ENCODE assay signal across 8 mouse cellular contexts in the genomic region with DNA sequence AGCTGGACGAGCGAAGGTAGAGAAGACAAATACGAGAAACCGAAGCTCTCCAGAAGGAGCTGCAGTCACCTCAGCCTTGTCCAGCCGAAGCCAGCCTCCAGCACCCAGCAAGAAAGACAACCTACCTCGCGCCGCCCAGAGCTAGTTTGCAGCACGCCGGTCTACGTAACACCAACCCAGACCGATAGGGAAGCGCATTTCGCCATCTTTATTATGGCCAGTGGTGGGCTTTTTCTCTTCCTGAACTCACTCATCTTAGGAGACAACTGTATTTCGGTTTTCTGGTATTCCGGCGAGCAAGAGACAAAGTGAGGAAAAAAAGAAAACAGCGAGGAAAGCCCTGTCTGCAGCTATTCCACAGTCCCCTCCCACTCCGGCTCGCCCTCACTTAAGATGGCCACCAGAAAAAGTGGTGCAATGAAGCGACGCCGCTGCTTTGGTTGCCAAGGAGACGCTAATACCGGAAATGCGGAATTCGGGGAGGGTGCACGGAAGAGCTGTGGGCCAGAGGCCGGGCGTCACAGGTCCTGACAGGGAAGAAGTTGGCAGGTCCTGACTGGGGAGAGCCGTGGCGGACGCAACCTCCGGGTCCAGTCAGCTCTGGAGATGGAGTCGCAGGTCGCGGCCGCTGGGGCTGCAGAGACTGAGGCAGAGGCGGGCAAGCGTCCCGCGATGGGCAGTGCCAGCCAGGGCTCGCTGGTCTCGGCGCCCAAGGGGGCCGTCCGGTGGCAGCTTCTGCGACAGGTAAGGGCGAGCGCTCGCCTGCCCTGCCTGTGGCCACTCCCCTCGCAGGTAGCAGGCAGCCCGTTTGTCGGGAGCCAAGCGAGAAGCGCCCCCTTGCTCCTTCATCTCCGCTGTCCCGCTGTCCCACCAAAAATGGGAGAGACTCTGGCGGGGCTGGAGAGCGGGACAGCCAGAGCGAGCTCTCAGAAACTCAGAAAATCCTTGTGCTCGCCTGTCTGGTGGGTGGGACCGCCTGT. TPM values are rescaled to one million over a fixed set of nuclear protein-coding genes. Genes with fewer than 3 reads are reported as not detected.
A peak's percentile ranks its signal among the peaks of the same experiment; 100 is the strongest.
DNase-seq lines count a peak whose midpoint lies in the region; ATAC-seq and TF ChIP-seq lines count a peak whose summit lies in the region.

A gene (minus strand): TSS at position 122 of the 980 bp plus-strand sequence.
A gene (plus strand): TSS at position 433 of the 980 bp plus-strand sequence.

- no peak for TF ChIP-seq RAD21 in MEL (IDR thresholded peaks at IDR 0.05; ENCODE audit: low read depth, low read length)

- H3K9ac ChIP-seq in MEL (ENCODE audit: control insufficient read depth, low read depth, low read length, poor library complexity, severe bottlenecking), result peak within 1 kb of the TSS; percentile 71
- H3K9ac ChIP-seq in forebrain, postnatal 0 days, result peak within 1 kb of the TSS; percentile 90
- H3K9ac ChIP-seq in lung, embryonic 15.5 days, result peak within 1 kb of the TSS; percentile 71

- H3K36me3 ChIP-seq in MEL (ENCODE audit: control insufficient read depth in 1 of 2, insufficient read depth in 2 of 2, low read length in 2 of 2), result peaks cover 0 to 10% of the 10 kb centered on the region in 2 experiments; a peak in 2 of 4 replicates
- no peaks in the 10 kb centered on the region for H3K36me3 ChIP-seq in forebrain, postnatal 0 days (ENCODE audit: insufficient read depth)
- no peaks in the 10 kb centered on the region for H3K36me3 ChIP-seq in lung, embryonic 15.5 days

- WGBS in cerebellum, adult 2 months, result under 1% methylated on average over 63 of the region's 63 CpGs
- under 1% methylated on average over 63 of the region's 63 CpGs for WGBS in forebrain, postnatal 0 days
- WGBS in lung, embryonic 15.5 days, result under 1% methylated on average over 63 of the region's 63 CpGs

- TF ChIP-seq CTCF in MEL (IDR thresholded peaks at IDR 0.05 in 2 of 3, conservative IDR thresholded peaks at IDR 0.05 in 1 of 3; ENCODE audit: control insufficient read depth in 1 of 3, insufficient read depth in 1 of 3, low read depth in 2 of 3, low read length in 3 of 3, poor library complexity in 1 of 3, severe bottlenecking in 1 of 3), result no peak
- no peak for TF ChIP-seq CTCF in cerebellum, adult 2 months (IDR thresholded peaks at IDR 0.05; ENCODE audit: borderline replicate concordance, insufficient read depth, low read depth, low read length)
- TF ChIP-seq CTCF in forebrain, postnatal 0 days (IDR thresholded peaks at IDR 0.05; ENCODE audit: low read depth), result peak; percentile 32

- H3K9me3 ChIP-seq in MEL (replicated peaks; ENCODE audit: insufficient read depth, low read length), result no peaks in the 10 kb centered on the region
- no peaks in the 10 kb centered on the region for H3K9me3 ChIP-seq in forebrain, postnatal 0 days (ENCODE audit: low read length)
- no peaks in the 10 kb centered on the region for H3K9me3 ChIP-seq in lung, embryonic 15.5 days

- ATAC-seq in forebrain, postnatal 0 days, result peak; percentile 98
- peak; percentile 98 for ATAC-seq in lung, embryonic 15.5 days (ENCODE audit: borderline replicate concordance, extremely low read depth, low FRiP score, low TSS enrichment)

- H3K27me3 ChIP-seq in MEL (ENCODE audit: control insufficient read depth in 1 of 2, insufficient read depth in 2 of 2, low read length in 2 of 2), result no peaks in the 10 kb centered on the region
- H3K27me3 ChIP-seq in cerebellum, adult 2 months (ENCODE audit: control insufficient read depth, insufficient read depth, low read length), result no peaks in the 10 kb centered on the region
- no peaks in the 10 kb centered on the region for H3K27me3 ChIP-seq in forebrain, postnatal 0 days (ENCODE audit: insufficient read depth, low read length)
- H3K27me3 ChIP-seq in lung, embryonic 15.5 days, result no peaks in the 10 kb centered on the region

- peak within 1 kb of the TSS; percentile 72 for H3K4me2 ChIP-seq in forebrain, postnatal 0 days (ENCODE audit: low read depth)
- peak within 1 kb of the TSS; percentile 63 for H3K4me2 ChIP-seq in lung, embryonic 15.5 days

- peak within 1 kb of the TSS; percentile 68 to 95 for H3K4me3 ChIP-seq in MEL (ENCODE audit: control insufficient read depth in 1 of 2, insufficient read depth in 1 of 2, low read depth in 2 of 2, low read length in 2 of 2)
- H3K4me3 ChIP-seq in cerebellum, adult 2 months (replicated peaks; ENCODE audit: insufficient read depth, low read depth, low read length), result peak within 1 kb of the TSS; percentile 98
- peak within 1 kb of the TSS; percentile 93 for H3K4me3 ChIP-seq in forebrain, postnatal 0 days (ENCODE audit: low read depth, low read length)
- peak within 1 kb of the TSS; percentile 92 for H3K4me3 ChIP-seq in lung, embryonic 15.5 days

- TF ChIP-seq EP300 in MEL (IDR thresholded peaks at IDR 0.05; ENCODE audit: low read depth in 1 of 2, low read length in 2 of 2), result no peak

- no peaks in the 10 kb centered on the region; the same call in 1 of the 2 replicates for H3K79me2 ChIP-seq in MEL (ENCODE audit: control insufficient read depth, insufficient read depth, low read length, poor library complexity)

- H3K27ac ChIP-seq in MEL (ENCODE audit: control insufficient read depth, low read depth, low read length), result peak within 1 kb of the TSS; percentile 73
- H3K27ac ChIP-seq in cerebellum, adult 2 months (ENCODE audit: insufficient read depth, low read length), result peak within 1 kb of the TSS; percentile 72
- peak within 1 kb of the TSS; percentile 90 for H3K27ac ChIP-seq in forebrain, postnatal 0 days (ENCODE audit: low read depth, low read length)
- H3K27ac ChIP-seq in lung, embryonic 15.5 days, result peak within 1 kb of the TSS; percentile 92

- peak; percentile 99 for DNase-seq in MEL (ENCODE audit: low read depth, low spot score)
- DNase-seq in cerebellum, adult 2 months, result peak; percentile 97 to 98
- peak; percentile 98 for DNase-seq in forebrain, postnatal 0 days
- DNase-seq in heart, postnatal 4 days, result peak; percentile 96
- DNase-seq in layer of hippocampus, adult 8-10 months (ENCODE audit: low spot score in 2 of 2), result peak; percentile 95 to 96
- DNase-seq in ovary, adult 18-20 months (ENCODE audit: low spot score), result peak; percentile 95
- peak; percentile 97 for DNase-seq in thymus, postnatal 0 days (ENCODE audit: low spot score)

- H3K4me1 ChIP-seq in MEL (ENCODE audit: control insufficient read depth in 1 of 2, insufficient read depth in 2 of 2, low read length in 2 of 2), result peaks cover 2 to 3% of the 10 kb centered on the region in 2 experiments; a peak in 2 of 4 replicates
- H3K4me1 ChIP-seq in cerebellum, adult 2 months (ENCODE audit: control insufficient read depth, insufficient read depth, low read length), result peaks cover 5% of the 10 kb centered on the region; the same call in 1 of the 2 replicates
- peaks cover 9% of the 10 kb centered on the region for H3K4me1 ChIP-seq in forebrain, postnatal 0 days (ENCODE audit: insufficient read depth)
- peaks cover 14% of the 10 kb centered on the region for H3K4me1 ChIP-seq in lung, embryonic 15.5 days

- TF ChIP-seq POLR2A in MEL (IDR thresholded peaks at IDR 0.05; ENCODE audit: control insufficient read depth in 1 of 2, insufficient read depth in 1 of 2, low read depth in 1 of 2, low read length in 2 of 2, poor library complexity in 1 of 2), result peak; percentile 50 to 66; a peak in 3 of 4 replicates
- peak; percentile 88 for TF ChIP-seq POLR2A in cerebellum, adult 2 months (IDR thresholded peaks at IDR 0.05; ENCODE audit: borderline replicate concordance, insufficient read depth, low read length)

TF ChIP-seq in MEL, 35 proteins besides CTCF, POLR2A, EP300 and RAD21 (continues in another document):
- TF ChIP-seq MYB (IDR thresholded peaks at IDR 0.05; ENCODE audit: low read depth, low read length) (no peak), GABPA (IDR thresholded peaks at IDR 0.05; ENCODE audit: low read depth, low read length) (no peak), MEF2A (IDR thresholded peaks at IDR 0.05; ENCODE audit: extremely low read depth, insufficient replicate concordance, low read depth, low read length, poor library complexity, severe bottlenecking) (no peak), ELF1 (IDR thresholded peaks at IDR 0.05; ENCODE audit: low read depth, low read length) (peak; percentile 96), POLR2AphosphoS5 (IDR thresholded peaks at IDR 0.05; ENCODE audit: borderline replicate concordance, low read depth, low read length) (no peak), HCFC1 (IDR thresholded peaks at IDR 0.05; ENCODE audit: low read depth, low read length) (peak; percentile 92), POLR2AphosphoS2 (IDR thresholded peaks at IDR 0.05; ENCODE audit: low read length) (no peak), JUND (IDR thresholded peaks at IDR 0.05; ENCODE audit: low read depth, low read length) (no peak), ETS1 (IDR thresholded peaks at IDR 0.05; ENCODE audit: low read depth, low read length) (0 out of 2 replicates have a peak, but pooled peaks have one; percentile 5), ZC3H11A (IDR thresholded peaks at IDR 0.05; ENCODE audit: low read depth, low read length) (no peak), MXI1 (IDR thresholded peaks at IDR 0.05; ENCODE audit: low read depth, low read length) (peak; percentile 94), ZKSCAN1 (IDR thresholded peaks at IDR 0.05; ENCODE audit: low read depth, low read length) (no peak)

RNA-seq across cellular contexts. Expression of the first gene that starts in this region (rescaled TPM):
- 12.2 and 12.6 TPM in 2 replicates for total RNA-seq in MEL (2012; rRNA removed)
- 10 to 100 TPM in 1 of 2 experiments, not detected in 1; 23.2 TPM for polyA plus RNA-seq in MEL (2012; ENCODE audit: insufficient read depth in 1 of 2, insufficient read length in 2 of 2, low read depth in 1 of 2, low replicate concordance in 2 of 2, missing spikeins in 1 of 2)
- 286 and 307 TPM in 2 replicates for polyA plus RNA-seq in cerebellum, adult 2 months (2012; rRNA removed)
- total RNA-seq in forebrain, postnatal 0 days (2014; rRNA removed), result 70.4 and 107 TPM in 2 replicates
- 89.4 and 105 TPM in 2 replicates for polyA plus RNA-seq in forebrain, postnatal 0 days (2015; fragmentation: Nextera tagmentation; extraction: Ambion mirVana)
- 100 to 1,000 TPM; 117 to 118 TPM for total RNA-seq in heart, postnatal 4 days (2021)
- 100 to 1,000 TPM; 366 to 422 (median 399) TPM for total RNA-seq in layer of hippocampus, adult 8-10 months (2022)
- polyA plus RNA-seq in lung, embryonic 15.5 days (2015; fragmentation: Nextera tagmentation; extraction: Ambion mirVana), result 21.7 and 23.8 TPM in 2 replicates
- polyA plus RNA-seq in thymus, postnatal 0 days (2015; fragmentation: Nextera tagmentation; extraction: Ambion mirVana), result 12.0 and 14.3 TPM in 2 replicates

RNA-seq across cellular contexts. Expression of the second gene that starts in this region (rescaled TPM):
- total RNA-seq in MEL (2012; rRNA removed), result 1.6 and 2.2 TPM in 2 replicates
- 1 to 10 TPM in 1 of 2 experiments, not detected in 1; 5.9 TPM for polyA plus RNA-seq in MEL (2012; ENCODE audit: insufficient read depth in 1 of 2, insufficient read length in 2 of 2, low read depth in 1 of 2, low replicate concordance in 2 of 2, missing spikeins in 1 of 2)
- polyA plus RNA-seq in cerebellum, adult 2 months (2012; rRNA removed), result 6.5 and 6.6 TPM in 2 replicates
- 11.6 and 14.3 TPM in 2 replicates for total RNA-seq in forebrain, postnatal 0 days (2014; rRNA removed)
- polyA plus RNA-seq in forebrain, postnatal 0 days (2015; fragmentation: Nextera tagmentation; extraction: Ambion mirVana), result 13.7 and 16.4 TPM in 2 replicates
- 1 to 10 TPM; 4.1 to 5.3 TPM for total RNA-seq in heart, postnatal 4 days (2021)
- total RNA-seq in layer of hippocampus, adult 8-10 months (2022), result 10 to 100 TPM; 11.8 to 15.6 (median 12.7) TPM
- polyA plus RNA-seq in lung, embryonic 15.5 days (2015; fragmentation: Nextera tagmentation; extraction: Ambion mirVana), result 11.4 and 12.4 TPM in 2 replicates
- 6.6 and 7.3 TPM in 2 replicates for polyA plus RNA-seq in thymus, postnatal 0 days (2015; fragmentation: Nextera tagmentation; extraction: Ambion mirVana)

Comparison
In these comparisons a context has a peak if more than half of its experiments do, and no peak if none do; other contexts are left out.
1. Peak in every context shown above with its lines: DNase-seq, ATAC-seq, H3K4me3 ChIP-seq and H3K27ac ChIP-seq.